Mouse (Mus musculus): Measurements from ENCODE around the gene St6galnac3. TPM values are rescaled to one million over a fixed set of nuclear protein-coding genes. Genes with fewer than 3 reads are reported as not detected.
"Not testable (repeated sequence)": the region's sequence is repeated elsewhere in the genome, so short reads cannot be mapped to it uniquely, and the experiment has no call there.

St6galnac3 gene
- polyA plus RNA-seq, 1 experiment from 2014 or later: 31.0 TPM

- H3K4me2 ChIP-seq (ENCODE audit: low read depth, low read length): no peak overlapping the region
- ATAC-seq: no peak
- H3K4me3 ChIP-seq (ENCODE audit: low read length): no peak overlapping the region
- H3K4me1 ChIP-seq (ENCODE audit: control insufficient read depth, insufficient read depth, low read length): no peaks in the 10 kb centered on the region
- no peaks in the 10 kb centered on the region for H3K27me3 ChIP-seq (replicated peaks; ENCODE audit: control insufficient read depth, insufficient read depth, low read length)
- H3K9ac ChIP-seq (ENCODE audit: low read depth, low read length): no peak overlapping the region
- no peak overlapping the region for H3K27ac ChIP-seq (ENCODE audit: low read length)
- 100% methylated on average over 2 of the region's 2 CpGs for WGBS
- H3K36me3 ChIP-seq (ENCODE audit: control insufficient read depth, insufficient read depth, low read length): no peaks in the 10 kb centered on the region
- no peaks in the 10 kb centered on the region for H3K9me3 ChIP-seq (ENCODE audit: control insufficient read depth, low read length)
Measured at GRCm38 (mm10) chr3:153756500-153756996, 31.6 kb upstream of the St6galnac3 start.

DNA sequence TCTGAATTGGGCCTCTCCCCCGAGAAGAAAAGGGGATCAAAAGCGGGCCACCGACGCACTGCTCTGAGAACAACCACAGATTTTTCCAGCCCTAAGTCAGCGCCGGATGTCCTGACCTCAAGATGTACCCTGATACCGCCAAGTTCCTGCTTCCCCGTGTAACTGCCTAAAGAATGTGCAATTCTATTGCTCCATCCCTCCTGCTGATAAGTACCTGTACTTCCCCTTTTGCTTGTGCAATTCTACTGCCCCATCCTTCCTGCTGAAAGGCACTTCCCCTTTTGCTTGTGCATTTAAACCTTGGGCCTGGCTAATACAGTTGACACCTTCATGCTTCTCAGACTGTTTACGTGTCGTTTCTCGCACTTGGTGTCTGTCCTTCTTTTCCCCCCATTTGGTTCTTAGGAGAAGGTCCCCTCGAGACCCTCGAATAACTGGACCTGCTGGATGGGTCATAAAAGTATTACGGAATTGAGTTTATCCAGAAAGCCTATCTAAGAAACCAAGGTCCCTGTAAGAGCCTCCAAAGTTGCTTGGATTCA is 30.9 kb upstream of the St6galnac3 start:
- WGBS: 73% methylated on average over 14 of the region's 14 CpGs
- not testable (repeated sequence) for H3K27me3 ChIP-seq (replicated peaks; ENCODE audit: control insufficient read depth, insufficient read depth, low read length); H3K9me3 ChIP-seq (ENCODE audit: control insufficient read depth, low read length); H3K27ac ChIP-seq (ENCODE audit: low read length); H3K4me2 ChIP-seq (ENCODE audit: low read depth, low read length); H3K9ac ChIP-seq (ENCODE audit: low read depth, low read length); ATAC-seq; H3K4me3 ChIP-seq (ENCODE audit: low read length); H3K4me1 ChIP-seq (ENCODE audit: control insufficient read depth, insufficient read depth, low read length); H3K36me3 ChIP-seq (ENCODE audit: control insufficient read depth, insufficient read depth, low read length)

GRCm38 (mm10) chr3:153751435-153751834 is 26.5 kb upstream of the St6galnac3 start:
- no peak overlapping the region for H3K4me2 ChIP-seq (ENCODE audit: low read depth, low read length)
- no peaks in the 10 kb centered on the region for H3K9me3 ChIP-seq (ENCODE audit: control insufficient read depth, low read length)
- 61% methylated on average over 1 of the region's 1 CpGs for WGBS
- H3K27ac ChIP-seq (ENCODE audit: low read length): no peak overlapping the region
- no peaks in the 10 kb centered on the region; the same call in 1 of the 2 replicates for H3K4me1 ChIP-seq (ENCODE audit: control insufficient read depth, insufficient read depth, low read length)
- no peaks in the 10 kb centered on the region for H3K27me3 ChIP-seq (replicated peaks; ENCODE audit: control insufficient read depth, insufficient read depth, low read length)
- no peaks in the 10 kb centered on the region for H3K36me3 ChIP-seq (ENCODE audit: control insufficient read depth, insufficient read depth, low read length)
- H3K4me3 ChIP-seq (ENCODE audit: low read length): no peak overlapping the region
- H3K9ac ChIP-seq (ENCODE audit: low read depth, low read length): no peak overlapping the region
- ATAC-seq: no peak

DNA sequence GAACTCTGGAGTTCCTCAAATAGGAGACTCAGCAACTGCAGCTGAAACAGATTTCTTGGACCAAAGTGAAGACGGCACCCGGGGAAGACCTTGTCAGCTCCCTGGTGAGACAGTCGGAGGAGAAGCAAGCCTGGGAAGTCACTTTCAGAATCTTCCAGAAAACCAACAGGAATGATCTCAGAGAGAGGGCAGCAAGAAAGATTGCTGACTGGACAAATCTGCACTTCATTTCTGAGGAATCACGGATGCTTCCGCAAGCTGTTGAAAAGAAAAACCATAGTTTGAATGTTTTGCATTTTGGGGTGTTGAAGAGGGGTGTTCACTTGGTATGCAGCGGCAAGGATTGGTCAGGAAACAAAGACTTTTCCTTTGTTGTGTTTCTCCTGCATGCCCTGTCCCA is 24.4 kb upstream of the St6galnac3 start:
- no peak overlapping the region for H3K4me2 ChIP-seq (ENCODE audit: low read depth, low read length)
- no peaks in the 10 kb centered on the region for H3K36me3 ChIP-seq (ENCODE audit: control insufficient read depth, insufficient read depth, low read length)
- H3K9me3 ChIP-seq (ENCODE audit: control insufficient read depth, low read length): no peaks in the 10 kb centered on the region
- H3K9ac ChIP-seq (ENCODE audit: low read depth, low read length): no peak overlapping the region
- no peak for ATAC-seq
- no peak overlapping the region for H3K27ac ChIP-seq (ENCODE audit: low read length)
- no peaks in the 10 kb centered on the region for H3K27me3 ChIP-seq (replicated peaks; ENCODE audit: control insufficient read depth, insufficient read depth, low read length)
- no peak overlapping the region for H3K4me3 ChIP-seq (ENCODE audit: low read length)
- no peaks in the 10 kb centered on the region; the same call in 1 of the 2 replicates for H3K4me1 ChIP-seq (ENCODE audit: control insufficient read depth, insufficient read depth, low read length)
- WGBS: 70% methylated on average over 6 of the region's 6 CpGs

- no peaks in the 10 kb centered on the region for H3K27me3 ChIP-seq (replicated peaks; ENCODE audit: control insufficient read depth, insufficient read depth, low read length)
- no peaks in the 10 kb centered on the region for H3K36me3 ChIP-seq (ENCODE audit: control insufficient read depth, insufficient read depth, low read length)
- H3K9ac ChIP-seq (ENCODE audit: low read depth, low read length): no peak overlapping the region
- 93% methylated on average over 3 of the region's 3 CpGs for WGBS
- H3K27ac ChIP-seq (ENCODE audit: low read length): no peak overlapping the region
- no peak overlapping the region for H3K4me2 ChIP-seq (ENCODE audit: low read depth, low read length)
- no peaks in the 10 kb centered on the region for H3K9me3 ChIP-seq (ENCODE audit: control insufficient read depth, low read length)
- no peak overlapping the region for H3K4me3 ChIP-seq (ENCODE audit: low read length)
- no peak for ATAC-seq
- no peaks in the 10 kb centered on the region; the same call in 1 of the 2 replicates for H3K4me1 ChIP-seq (ENCODE audit: control insufficient read depth, insufficient read depth, low read length)
Measured at GRCm38 (mm10) chr3:153748293-153748692, 23.3 kb upstream of the St6galnac3 start.

DNA sequence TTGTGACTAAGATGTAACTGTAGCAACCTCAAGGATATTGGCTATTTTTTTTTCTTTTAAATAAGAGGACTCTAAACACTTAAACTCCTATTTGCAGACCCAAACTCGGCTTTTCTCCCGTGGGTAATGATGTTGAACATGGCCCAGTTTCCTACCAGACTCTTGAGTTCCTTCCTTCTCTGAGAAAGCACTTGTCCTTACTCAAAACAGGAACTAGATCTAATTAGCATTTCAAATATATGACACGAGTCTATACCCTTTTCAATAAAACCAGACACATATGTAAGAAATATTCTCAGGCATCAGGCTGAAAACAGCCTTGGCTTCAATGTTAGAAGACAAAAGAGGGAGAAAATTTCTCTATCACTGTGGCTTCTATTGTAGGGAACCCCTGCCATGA is 20.1 kb upstream of the St6galnac3 start:
- H3K4me3 ChIP-seq (ENCODE audit: low read length): no peak overlapping the region
- no peaks in the 10 kb centered on the region for H3K27me3 ChIP-seq (replicated peaks; ENCODE audit: control insufficient read depth, insufficient read depth, low read length)
- H3K36me3 ChIP-seq (ENCODE audit: control insufficient read depth, insufficient read depth, low read length): no peaks in the 10 kb centered on the region
- H3K4me2 ChIP-seq (ENCODE audit: low read depth, low read length): no peak overlapping the region
- H3K4me1 ChIP-seq (ENCODE audit: control insufficient read depth, insufficient read depth, low read length): no peaks in the 10 kb centered on the region; the same call in 1 of the 2 replicates
- ATAC-seq: no peak
- no peaks in the 10 kb centered on the region for H3K9me3 ChIP-seq (ENCODE audit: control insufficient read depth, low read length)
- 64% methylated on average over 3 of the region's 3 CpGs for WGBS
- H3K27ac ChIP-seq (ENCODE audit: low read length): no peak overlapping the region
- H3K9ac ChIP-seq (ENCODE audit: low read depth, low read length): no peak overlapping the region

- ATAC-seq: no peak
- no peaks in the 10 kb centered on the region; the same call in 1 of the 2 replicates for H3K4me1 ChIP-seq (ENCODE audit: control insufficient read depth, insufficient read depth, low read length)
- H3K36me3 ChIP-seq (ENCODE audit: control insufficient read depth, insufficient read depth, low read length): no peaks in the 10 kb centered on the region
- no peak overlapping the region for H3K27ac ChIP-seq (ENCODE audit: low read length)
- H3K9me3 ChIP-seq (ENCODE audit: control insufficient read depth, low read length): no peaks in the 10 kb centered on the region
- no peaks in the 10 kb centered on the region for H3K27me3 ChIP-seq (replicated peaks; ENCODE audit: control insufficient read depth, insufficient read depth, low read length)
- WGBS: 84% methylated on average over 6 of the region's 6 CpGs
- H3K4me3 ChIP-seq (ENCODE audit: low read length): no peak overlapping the region
- H3K9ac ChIP-seq (ENCODE audit: low read depth, low read length): no peak overlapping the region
- no peak overlapping the region for H3K4me2 ChIP-seq (ENCODE audit: low read depth, low read length)
Measured at GRCm38 (mm10) chr3:153744447-153744846, 19.5 kb upstream of the St6galnac3 start.

- H3K27ac ChIP-seq (ENCODE audit: low read length): no peak overlapping the region
- no peak overlapping the region for H3K4me3 ChIP-seq (ENCODE audit: low read length)
- H3K9me3 ChIP-seq (ENCODE audit: control insufficient read depth, low read length): no peaks in the 10 kb centered on the region
- H3K27me3 ChIP-seq (replicated peaks; ENCODE audit: control insufficient read depth, insufficient read depth, low read length): no peaks in the 10 kb centered on the region
- ATAC-seq: no peak
- 78% methylated on average over 7 of the region's 7 CpGs for WGBS
- H3K4me1 ChIP-seq (ENCODE audit: control insufficient read depth, insufficient read depth, low read length): peaks cover 4% of the 10 kb centered on the region
- H3K4me2 ChIP-seq (ENCODE audit: low read depth, low read length): no peak overlapping the region
- no peak overlapping the region for H3K9ac ChIP-seq (ENCODE audit: low read depth, low read length)
- H3K36me3 ChIP-seq (ENCODE audit: control insufficient read depth, insufficient read depth, low read length): no peaks in the 10 kb centered on the region
Measured at GRCm38 (mm10) chr3:153741800-153742199, 16.8 kb upstream of the St6galnac3 start.

- H3K9ac ChIP-seq (ENCODE audit: low read depth, low read length): no peak overlapping the region
- peak; percentile 74 for ATAC-seq
- no peaks in the 10 kb centered on the region for H3K36me3 ChIP-seq (ENCODE audit: control insufficient read depth, insufficient read depth, low read length)
- H3K4me2 ChIP-seq (ENCODE audit: low read depth, low read length): no peak overlapping the region
- WGBS: 62% methylated on average over 8 of the region's 8 CpGs
- no peak overlapping the region for H3K4me3 ChIP-seq (ENCODE audit: low read length)
- no peaks in the 10 kb centered on the region for H3K9me3 ChIP-seq (ENCODE audit: control insufficient read depth, low read length)
- 0 out of 2 replicates have a peak overlapping the region, but pooled peaks have one; percentile 19 for H3K27ac ChIP-seq (ENCODE audit: low read length)
- H3K4me1 ChIP-seq (ENCODE audit: control insufficient read depth, insufficient read depth, low read length): peaks cover 4% of the 10 kb centered on the region
- H3K27me3 ChIP-seq (replicated peaks; ENCODE audit: control insufficient read depth, insufficient read depth, low read length): no peaks in the 10 kb centered on the region
Measured at GRCm38 (mm10) chr3:153739351-153739750, 14.4 kb upstream of the St6galnac3 start.

DNA sequence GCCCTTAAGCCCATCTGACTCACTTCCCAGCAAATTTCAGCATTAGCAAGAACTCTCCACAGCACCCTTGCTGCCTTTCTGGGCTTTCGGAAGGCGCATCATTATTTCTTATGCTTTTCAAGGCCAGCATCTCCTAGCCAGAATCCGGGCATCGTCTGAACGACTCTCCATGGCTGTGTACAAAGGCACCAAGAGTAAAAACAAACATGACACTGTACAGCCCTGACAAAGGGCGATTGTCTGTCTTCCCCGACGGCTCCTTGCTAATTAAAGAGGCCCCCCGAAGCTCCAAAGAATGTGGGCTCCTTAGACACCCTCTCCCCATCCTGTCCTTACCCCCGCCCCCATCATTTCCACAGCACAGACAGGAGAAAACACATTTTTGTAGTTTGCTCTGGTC is 13.4 kb upstream of the St6galnac3 start:
- ATAC-seq: no peak
- H3K4me2 ChIP-seq (ENCODE audit: low read depth, low read length): no peak overlapping the region
- H3K27ac ChIP-seq (ENCODE audit: low read length): no peak overlapping the region
- H3K4me3 ChIP-seq (ENCODE audit: low read length): no peak overlapping the region
- no peaks in the 10 kb centered on the region for H3K36me3 ChIP-seq (ENCODE audit: control insufficient read depth, insufficient read depth, low read length)
- H3K27me3 ChIP-seq (replicated peaks; ENCODE audit: control insufficient read depth, insufficient read depth, low read length): no peaks in the 10 kb centered on the region
- peaks cover 4% of the 10 kb centered on the region for H3K4me1 ChIP-seq (ENCODE audit: control insufficient read depth, insufficient read depth, low read length)
- 47% methylated on average over 10 of the region's 10 CpGs for WGBS
- H3K9ac ChIP-seq (ENCODE audit: low read depth, low read length): no peak overlapping the region
- H3K9me3 ChIP-seq (ENCODE audit: control insufficient read depth, low read length): no peaks in the 10 kb centered on the region
